Mouse (Mus musculus) liver, postnatal 0 days (tissue): ENCODE measurements around the gene B3gnt4.

Source experiments
- CTCF ChIP-seq: sonication (generic); IDR thresholded peaks from 2 replicates; pipeline ENCODE4 v1.5.1; 2016; ENCODE audit warnings: antibody characterized with exemption, low read depth
- EP300 ChIP-seq: IDR thresholded peaks from 2 replicates; pipeline ENCODE4 v1.6.1; 2016; ENCODE audit warnings: antibody characterized with exemption, low read depth, mild to moderate bottlenecking

DNA sequence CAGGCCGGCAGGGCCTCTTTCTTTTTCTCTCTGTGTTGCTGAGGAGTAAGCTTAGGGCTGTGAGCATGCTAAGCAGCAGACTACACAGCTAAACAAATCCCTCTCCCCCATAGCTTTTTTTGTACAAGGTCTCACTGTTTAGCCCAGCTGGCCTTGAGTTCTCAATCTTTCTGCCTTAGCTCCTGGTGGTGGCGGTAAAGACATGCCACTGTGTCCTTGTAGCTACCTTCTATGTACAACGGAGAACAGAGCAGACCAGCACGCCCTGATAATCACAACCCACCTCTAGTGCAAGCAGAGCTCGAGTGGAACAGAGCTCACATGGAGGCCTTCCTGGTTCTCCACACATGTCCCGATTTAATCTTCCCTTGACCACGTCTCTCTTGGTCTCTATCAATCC lies 18.4 kb downstream of the B3gnt4 start:
- TF ChIP-seq EP300, result no peak
- TF ChIP-seq CTCF, result no peak
